Mouse (Mus musculus) embryonic facial prominence, embryonic 11.5 days (tissue): ENCODE results near the gene Olfr697. TPM values are rescaled to one million over a fixed set of nuclear protein-coding genes. Genes with fewer than 3 reads are reported as not detected.
"Not testable (repeated sequence)": the region's sequence is repeated elsewhere in the genome, so short reads cannot be mapped to it uniquely, and the experiment has no call there.

Experiments used
- ATAC-seq: fragments of 200-750 bp; cut with Nextera tagmentation; replicated peaks from 2 replicates; pipeline ENCODE4 v1.8.0; 2017; ENCODE audit warnings: low read depth; ENCODE audit not compliant: insufficient number of reproducible peaks, low FRiP score, low TSS enrichment
- DNase-seq: peaks from one replicate; pipeline ENCODE4 v3.0.0-alpha.2; 2015; ENCODE audit warnings: low spot score
- H3K27ac ChIP-seq: fragments of 300-500 bp; sonication (generic); replicated peaks from 2 replicates; pipeline ENCODE4 v1.5.1; 2014; ENCODE audit warnings: mild to moderate bottlenecking, low read depth, low read length, control low read depth
- H3K27me3 ChIP-seq: fragments of 300-500 bp; sonication (generic); 2 replicates; pipeline ENCODE4 v1.6.1; 2014; ENCODE audit warnings: mild to moderate bottlenecking, low read length, moderate library complexity, mixed read lengths; ENCODE audit not compliant: control insufficient read depth, insufficient read depth
- H3K36me3 ChIP-seq: fragments of 300-500 bp; sonication (generic); replicated peaks from 2 replicates; pipeline ENCODE4 v1.6.1; 2014; ENCODE audit warnings: low read depth, mild to moderate bottlenecking, low read length, moderate library complexity, mixed read lengths; ENCODE audit not compliant: control insufficient read depth, insufficient read depth
- H3K4me1 ChIP-seq: fragments of 300-500 bp; sonication (generic); 2 replicates; pipeline ENCODE4 v1.6.1; 2014; ENCODE audit warnings: low read length, mixed read lengths; ENCODE audit not compliant: control insufficient read depth, insufficient read depth
- H3K4me2 ChIP-seq: fragments of 300-500 bp; sonication (generic); 2 replicates; pipeline ENCODE4 v1.6.1; 2014; ENCODE audit warnings: low read depth, mild to moderate bottlenecking, control low read depth, low read length, moderate library complexity
- H3K4me3 ChIP-seq: fragments of 300-500 bp; sonication (generic); 2 replicates; pipeline ENCODE4 v1.5.1; 2014; ENCODE audit warnings: low read depth, low read length, control low read depth
- H3K9ac ChIP-seq: fragments of 300-500 bp; sonication (generic); replicated peaks from 2 replicates; pipeline ENCODE4 v1.6.1; 2014; ENCODE audit warnings: mild to moderate bottlenecking, control low read depth, low read length
- H3K9me3 ChIP-seq: fragments of 300-500 bp; sonication (generic); replicated peaks from 2 replicates; pipeline ENCODE4 v1.6.1; 2016; ENCODE audit warnings: mild to moderate bottlenecking, low read length, inconsistent platforms, mixed read lengths; ENCODE audit not compliant: control insufficient read depth
- WGBS: fragments of 180-500 bp; shearing (Covaris S2); extraction: QIAGEN DNeasy Blood & Tissue Kit; methylation state at CpG from one replicate; pipeline ENCODE4 v1.1.7; 2014; 5-methylcytosine and 5-hydroxymethylcytosine counted together
- polyA plus RNA-seq: library from polyadenylated mRNA; unstranded; fragments of >200 nt; fragmentation: Nextera tagmentation; extraction: Ambion mirVana; gene quantifications from 2 replicates; pipeline ENCODE4 v1.2.1, GENCODE M21; 2014

Gene Olfr697
- polyA plus RNA-seq, 1 experiment from 2014 or later: not detected

DNA sequence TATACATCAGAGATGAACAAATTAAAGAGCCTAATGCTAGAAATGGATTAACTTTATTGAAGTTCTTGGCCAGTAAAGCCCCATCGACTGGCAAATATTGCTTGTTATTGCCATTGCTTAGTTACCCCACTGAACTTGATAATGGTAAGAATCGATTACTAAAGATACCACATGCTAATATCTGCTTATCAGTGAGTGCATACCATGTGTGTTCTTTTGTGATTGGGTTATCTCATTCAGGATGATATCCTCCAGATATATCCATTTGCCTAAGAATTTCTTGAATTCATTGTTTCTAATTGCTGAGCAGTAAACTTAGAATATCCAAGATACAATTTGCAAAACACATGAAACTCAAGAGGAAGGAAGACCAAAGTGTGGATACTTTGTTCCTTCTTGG is 16.6 kb downstream of the Olfr697 start:
- WGBS: 87% methylated on average over 2 of the region's 2 CpGs
- H3K27me3 ChIP-seq, H3K27ac ChIP-seq, H3K4me2 ChIP-seq, DNase-seq, H3K36me3 ChIP-seq, H3K4me3 ChIP-seq, H3K9me3 ChIP-seq, H3K9ac ChIP-seq, ATAC-seq, H3K4me1 ChIP-seq: not testable (repeated sequence)

DNA sequence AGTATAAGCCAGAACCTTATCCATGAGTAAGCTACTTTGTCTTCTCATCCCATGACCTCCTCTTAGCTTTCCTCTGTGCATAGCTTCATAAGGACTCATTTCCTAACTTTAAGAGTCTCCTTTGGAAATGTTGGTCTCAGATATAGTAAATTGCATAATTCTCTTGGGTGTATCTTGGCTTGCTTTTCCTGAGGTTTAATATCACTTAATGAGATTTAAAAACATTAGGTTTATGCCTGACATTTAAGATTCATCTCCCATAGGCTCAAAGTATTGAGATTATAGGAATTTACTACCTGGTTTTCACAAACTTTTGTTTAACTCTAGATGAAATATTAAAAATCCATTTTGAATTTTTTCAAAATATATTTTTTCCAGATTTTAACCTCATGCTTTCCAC is 25.9 kb downstream of the Olfr697 start, which contains the start of gene Olfr695:
Olfr695 (minus strand) TSS at position 101 of the 400 bp plus-strand sequence.
- Histone ChIP-seq H3K27ac (no peak within 1 kb of the TSS), H3K27me3 (no peaks in the 10 kb centered on the region), H3K4me2 (no peak within 1 kb of the TSS), H3K4me3 (no peak within 1 kb of the TSS), H3K36me3 (no peaks in the 10 kb centered on the region), H3K4me1 (no peaks in the 10 kb centered on the region), H3K9ac (no peak within 1 kb of the TSS), H3K9me3 (no peaks in the 10 kb centered on the region)
- DNase-seq: no peak
- ATAC-seq: no peak

DNA sequence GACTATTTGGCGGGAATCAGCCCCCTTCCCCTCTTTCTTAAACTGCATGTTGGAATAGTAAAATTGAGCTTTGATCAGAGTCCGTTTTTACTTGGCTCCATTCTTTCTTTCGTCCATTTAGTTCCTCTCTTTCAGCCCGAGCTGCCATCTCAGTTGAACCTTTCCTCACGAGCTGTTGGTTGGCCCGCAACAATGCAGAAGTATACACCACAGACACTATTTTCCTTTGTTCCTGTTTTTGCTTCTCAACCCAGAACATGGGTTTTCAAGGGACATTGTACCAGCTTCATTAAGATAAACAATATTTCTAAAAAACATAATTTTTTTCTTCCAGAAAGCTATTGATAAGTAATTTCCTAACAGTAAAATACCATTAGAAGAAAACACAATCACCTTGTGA is 30.8 kb downstream of the Olfr697 start:
- H3K4me3 ChIP-seq: no peak overlapping the region
- H3K4me2 ChIP-seq: no peak overlapping the region
- no peaks in the 10 kb centered on the region for H3K9me3 ChIP-seq
- ATAC-seq (no peak), DNase-seq (no peak)
- H3K9ac ChIP-seq: no peak overlapping the region
- no peak overlapping the region for H3K27ac ChIP-seq
- 91% methylated on average over 6 of the region's 6 CpGs for WGBS
- H3K36me3 ChIP-seq: no peaks in the 10 kb centered on the region
- no peaks in the 10 kb centered on the region for H3K4me1 ChIP-seq
- no peaks in the 10 kb centered on the region for H3K27me3 ChIP-seq

DNA sequence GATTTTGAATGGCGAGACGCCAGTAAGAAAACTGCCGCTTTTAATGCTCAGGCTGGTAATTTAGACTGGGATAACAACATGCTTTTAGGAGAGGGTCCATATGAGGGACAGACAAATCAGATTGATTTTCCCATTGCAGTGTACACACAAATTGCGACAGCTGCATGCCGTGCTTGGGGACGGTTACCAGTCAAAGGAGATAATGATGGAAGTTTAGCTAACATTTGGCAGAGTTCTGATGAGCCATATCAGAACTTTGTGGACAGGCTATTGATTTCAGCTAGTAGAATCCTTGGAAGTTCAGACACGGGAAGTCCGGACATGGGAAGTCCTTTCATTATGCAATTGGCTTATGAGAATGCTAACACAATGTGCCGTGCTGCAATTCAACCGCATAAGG is 34.5 kb downstream of the Olfr697 start:
- H3K4me3 ChIP-seq, H3K27ac ChIP-seq, H3K4me2 ChIP-seq, H3K36me3 ChIP-seq, ATAC-seq, H3K27me3 ChIP-seq, DNase-seq, H3K9me3 ChIP-seq, H3K4me1 ChIP-seq, H3K9ac ChIP-seq: not testable (repeated sequence)
- 94% methylated on average over 10 of the region's 10 CpGs for WGBS

DNA sequence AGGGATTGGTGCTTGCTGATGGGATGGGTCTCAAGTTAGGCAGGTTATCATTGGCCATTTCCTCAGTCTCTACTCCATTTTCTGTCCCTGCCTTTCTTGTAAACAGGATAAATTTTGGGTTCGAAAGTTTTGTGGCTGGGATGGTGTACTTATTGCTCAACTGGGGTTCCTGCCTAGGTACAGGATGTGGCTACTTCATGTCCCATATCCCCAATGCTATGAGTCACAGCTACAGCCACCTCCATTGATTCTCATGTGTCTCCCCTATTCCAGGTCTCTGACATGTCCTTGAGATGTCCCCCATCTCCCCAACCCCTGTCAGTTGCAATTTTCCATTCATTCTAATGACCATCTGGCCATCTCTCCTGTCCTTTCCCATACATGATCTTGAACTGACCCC is 45.4 kb downstream of the Olfr697 start:
- WGBS: 74% methylated on average over 1 of the region's 1 CpGs
- no peak for DNase-seq
- Histone ChIP-seq H3K27ac (no peak overlapping the region), H3K4me3 (no peak overlapping the region), H3K27me3 (no peaks in the 10 kb centered on the region), H3K36me3 (no peaks in the 10 kb centered on the region), H3K4me1 (no peaks in the 10 kb centered on the region), H3K9ac (no peak overlapping the region), H3K4me2 (no peak overlapping the region), H3K9me3 (no peaks in the 10 kb centered on the region)
- ATAC-seq: no peak

DNA sequence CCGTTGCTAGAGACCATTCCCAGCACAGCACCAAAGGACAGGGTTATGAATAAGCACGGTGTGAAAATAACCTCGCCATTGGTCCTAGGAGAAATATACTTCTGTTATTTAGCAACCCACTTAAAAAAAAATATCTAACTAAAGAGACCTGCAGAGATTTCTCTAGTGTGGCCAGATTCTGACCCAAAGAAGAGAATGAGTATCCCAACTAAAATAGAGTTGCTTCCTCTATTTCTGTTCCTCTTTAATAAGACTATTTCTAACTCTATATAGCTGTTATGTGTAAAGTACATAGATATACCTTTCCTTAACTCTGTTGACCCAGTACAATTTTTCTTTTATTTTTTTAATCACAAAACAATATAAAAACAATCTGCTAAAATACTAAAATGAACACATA is 49.3 kb downstream of the Olfr697 start:
- Histone ChIP-seq H3K27ac (no peak overlapping the region), H3K4me1 (no peaks in the 10 kb centered on the region), H3K4me2 (no peak overlapping the region), H3K9me3 (no peaks in the 10 kb centered on the region), H3K4me3 (no peak overlapping the region), H3K36me3 (no peaks in the 10 kb centered on the region), H3K27me3 (no peaks in the 10 kb centered on the region), H3K9ac (no peak overlapping the region)
- WGBS: 84% methylated on average over 3 of the region's 3 CpGs
- DNase-seq (no peak), ATAC-seq (no peak)

DNA sequence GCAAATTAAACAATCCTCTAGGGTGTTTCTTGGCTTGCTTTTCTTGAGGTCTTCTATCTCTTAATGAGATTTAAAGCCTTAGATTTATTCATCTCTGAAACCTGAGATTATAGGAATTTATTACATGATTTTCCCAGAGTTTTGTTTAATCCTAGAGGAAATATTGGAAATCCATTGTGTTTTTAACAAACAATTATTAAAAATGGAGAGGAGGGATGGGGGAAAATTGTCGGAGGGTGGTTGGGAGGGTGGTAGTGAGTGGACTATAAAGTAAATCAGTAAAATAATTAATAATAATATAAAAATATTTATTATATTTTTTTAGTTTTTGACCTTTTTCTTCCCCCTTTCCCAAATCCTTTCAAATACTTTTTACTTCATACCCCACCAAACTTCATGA is 50.5 kb downstream of the Olfr697 start, which contains the start of gene Olfr694:
Olfr694 (minus strand) TSS at position 101 of the 400 bp plus-strand sequence.
- DNase-seq (no peak), ATAC-seq (no peak)
- no peak within 1 kb of the TSS for H3K27ac ChIP-seq
- H3K4me1 ChIP-seq: no peaks in the 10 kb centered on the region
- H3K9ac ChIP-seq: no peak within 1 kb of the TSS
- no peak within 1 kb of the TSS for H3K4me2 ChIP-seq
- H3K9me3 ChIP-seq: no peaks in the 10 kb centered on the region
- H3K4me3 ChIP-seq: no peak within 1 kb of the TSS
- no peaks in the 10 kb centered on the region for H3K27me3 ChIP-seq
- WGBS: 83% methylated on average over 1 of the region's 1 CpGs
- H3K36me3 ChIP-seq: no peaks in the 10 kb centered on the region
